Mouse (Mus musculus): ENCODE data around the gene Rreb1.

GRCm38 (mm10) chr13:37877241-37877640 is 99.0 kb downstream of the Rreb1 start:
- TF ChIP-seq CTCF (IDR thresholded peaks at IDR 0.05; ENCODE audit: control insufficient read depth, insufficient read depth, insufficient read length) = no peak
- no peak for TF ChIP-seq USF1 (IDR thresholded peaks at IDR 0.05; ENCODE audit: low read depth)
- no peak for TF ChIP-seq MYOG (IDR thresholded peaks at IDR 0.05; ENCODE audit: control insufficient read depth, extremely low read depth, insufficient read length)

Data from C2C12 (cell line).